Mouse (Mus musculus) olfactory bulb, adult 2 months (tissue): ENCODE measurements around the gene Dhps.

Experiments used
- CTCF ChIP-seq: fragments of 200-500 bp; IDR thresholded peaks from 2 replicates; pipeline ENCODE4 v1.5.1; 2012; ENCODE audit warnings: low read depth, mild to moderate bottlenecking, low read length, moderate library complexity; ENCODE audit not compliant: insufficient read depth
- POLR2A ChIP-seq: fragments of 200-500 bp; IDR thresholded peaks from 2 replicates; pipeline ENCODE4 v1.6.1; 2012; ENCODE audit warnings: mild to moderate bottlenecking, low read depth, low read length, moderate library complexity; ENCODE audit not compliant: insufficient read depth

DNA sequence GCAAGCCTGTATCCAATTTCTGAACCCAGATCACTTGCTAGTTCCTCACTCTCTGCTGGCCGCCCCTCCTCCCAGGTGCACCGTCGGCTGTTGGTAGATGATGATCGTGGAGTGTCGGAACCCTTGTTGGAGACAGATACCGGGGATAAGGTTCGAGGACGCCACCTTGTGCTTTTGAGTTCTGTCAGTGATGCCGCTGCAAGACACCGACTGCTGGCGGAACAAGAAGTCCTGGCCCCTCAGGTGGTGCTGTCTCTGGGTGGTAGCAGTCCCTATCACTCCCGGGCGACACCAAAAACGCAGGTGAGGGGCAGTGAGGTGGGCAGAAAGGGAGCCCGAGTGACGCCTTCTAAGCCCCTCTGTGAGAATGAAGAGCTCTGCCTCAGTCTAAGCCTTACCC, 24.6 kb downstream of the Dhps start:
- TF ChIP-seq CTCF = no peak
- no peak for TF ChIP-seq POLR2A
